Mouse (Mus musculus): ENCODE results near the gene Nfya. TPM values are rescaled to one million over a fixed set of nuclear protein-coding genes. Genes with fewer than 3 reads are reported as not detected.
"Not testable (repeated sequence)": the region's sequence is repeated elsewhere in the genome, so short reads cannot be mapped to it uniquely, and the experiment has no call there.

Gene Nfya
- total RNA-seq, 1 experiment from 2014 or later: 33.1 TPM

- DNase-seq: no peak
Observed at GRCm38 (mm10) chr17:48392616-48393015, 17.1 kb downstream of the Nfya start.

GRCm38 (mm10) chr17:48391446-48391845 lies 18.3 kb downstream of the Nfya start:
- DNase-seq: no peak

GRCm38 (mm10) chr17:48389442-48389841 lies 20.3 kb downstream of the Nfya start:
- no peak for DNase-seq

- DNase-seq: no peak
Observed at GRCm38 (mm10) chr17:48388666-48389065, 21.0 kb downstream of the Nfya start.

GRCm38 (mm10) chr17:48385786-48386461 lies 23.8 kb downstream of the Nfya start:
- DNase-seq: no peak

GRCm38 (mm10) chr17:48379050-48379449 lies 30.7 kb downstream of the Nfya start:
- DNase-seq: no peak

- DNase-seq: no peak
Observed at GRCm38 (mm10) chr17:48376102-48376501, 33.6 kb downstream of the Nfya start.

GRCm38 (mm10) chr17:48372987-48373386 lies 36.7 kb downstream of the Nfya start:
- DNase-seq: no peak

GRCm38 (mm10) chr17:48371621-48372020 lies 38.1 kb downstream of the Nfya start:
- DNase-seq: no peak

GRCm38 (mm10) chr17:48366806-48367205 lies 42.9 kb downstream of the Nfya start:
- DNase-seq: no peak

- DNase-seq: no peak
Observed at GRCm38 (mm10) chr17:48365511-48366155, 44.1 kb downstream of the Nfya start.

GRCm38 (mm10) chr17:48363421-48363965 lies 46.2 kb downstream of the Nfya start:
- DNase-seq: no peak

- peak; percentile 46 for DNase-seq
Observed at GRCm38 (mm10) chr17:48362966-48363365, 46.7 kb downstream of the Nfya start.

- no peak for DNase-seq
Observed at GRCm38 (mm10) chr17:48362346-48362745, 47.4 kb downstream of the Nfya start.

- DNase-seq: no peak
Observed at GRCm38 (mm10) chr17:48360462-48360861, 49.2 kb downstream of the Nfya start.

GRCm38 (mm10) chr17:48359616-48360015 lies 50.1 kb downstream of the Nfya start, which contains the start of gene Treml1:
Gene Treml1 (plus strand): TSS chr17:48359916.
- no peak for DNase-seq

- no peak for DNase-seq
Observed at GRCm38 (mm10) chr17:48357892-48358291, 51.8 kb downstream of the Nfya start.

- DNase-seq: no peak
Observed at GRCm38 (mm10) chr17:48355822-48356221, 53.9 kb downstream of the Nfya start.

GRCm38 (mm10) chr17:48352976-48353375 lies 56.7 kb downstream of the Nfya start:
- DNase-seq: not testable (repeated sequence)

- DNase-seq: no peak
Observed at GRCm38 (mm10) chr17:48350681-48351193, 59.0 kb downstream of the Nfya start.

- no peak for DNase-seq
Observed at GRCm38 (mm10) chr17:48347287-48347686, 62.4 kb downstream of the Nfya start.

GRCm38 (mm10) chr17:48346834-48347233 lies 62.9 kb downstream of the Nfya start:
- DNase-seq: no peak

GRCm38 (mm10) chr17:48346231-48346630 lies 63.5 kb downstream of the Nfya start, which contains the start of gene Trem2:
Gene Trem2 (plus strand): TSS chr17:48346401.
- peak; percentile 64 for DNase-seq

All from adrenal gland, postnatal 14 days (tissue).